Mouse (Mus musculus) adrenal gland (tissue): Measurements from ENCODE around the gene Olfr1229.

Experiments used
- intact Hi-C: fragments of 180-260 bp; cut with DNase I; formaldehyde crosslinking; loops from one replicate; pipeline ENCODE4 v1.15.1; 2025
- long read RNA-seq, 2 experiments: library from polyadenylated mRNA; unstranded; transcript quantifications; one replicate each; pipeline ENCODE4 v2.0.0; 2020; ENCODE audit warnings: borderline replicate concordance in 1 of 2; ENCODE audit not compliant: insufficient replicate concordance in 1 of 2

Gene Olfr1229
- long read RNA-seq, experiment 1: 0 reads
- long read RNA-seq, experiment 2: 0 reads

- intact Hi-C loops: no loop called here
These were observed at the start of gene Olfr1229 for GRCm38 (mm10) chr2:89287914-89288313. Olfr1229 (minus strand) TSS chr2:89288014.

GRCm38 (mm10) chr2:89329575-89329974 is 41.8 kb upstream of the Olfr1229 start, which contains the start of gene Olfr1232:
Olfr1232 (minus strand) TSS chr2:89329675.
- intact Hi-C loops: no loop called here

GRCm38 (mm10) chr2:89306974-89307373 is 19.2 kb upstream of the Olfr1229 start, which contains the start of gene Olfr1231:
Olfr1231 (minus strand) TSS chr2:89307074.
- intact Hi-C loops: no loop called here

- intact Hi-C loops: no loop called here
These were observed 9.4 kb upstream of the Olfr1229 start, which contains the start of gene Olfr1230 for GRCm38 (mm10) chr2:89297168-89297567. Olfr1230 (minus strand) TSS chr2:89297268.

- intact Hi-C loops: no loop called here
These were observed 33.9 kb downstream of the Olfr1229 start, which contains the start of gene Olfr1228 for GRCm38 (mm10) chr2:89253962-89254361. Olfr1228 (minus strand) TSS chr2:89254062.
